Mouse (Mus musculus) cerebellum, adult 11-12 months (tissue): ENCODE results near the gene Hist1h3f.
A peak's percentile ranks its signal among the peaks of the same experiment; 100 is the strongest.
"Not testable (repeated sequence)": the region's sequence is repeated elsewhere in the genome, so short reads cannot be mapped to it uniquely, and the experiment has no call there.

ENCODE experiments used
- DNase-seq: peaks from one replicate; pipeline ENCODE4 v3.0.0; 2022

Hist1h3f gene

GRCm38 (mm10) chr13:23539821-23540220 is 4.0 kb upstream of the Hist1h3f start:
- not testable (repeated sequence) for DNase-seq

DNA sequence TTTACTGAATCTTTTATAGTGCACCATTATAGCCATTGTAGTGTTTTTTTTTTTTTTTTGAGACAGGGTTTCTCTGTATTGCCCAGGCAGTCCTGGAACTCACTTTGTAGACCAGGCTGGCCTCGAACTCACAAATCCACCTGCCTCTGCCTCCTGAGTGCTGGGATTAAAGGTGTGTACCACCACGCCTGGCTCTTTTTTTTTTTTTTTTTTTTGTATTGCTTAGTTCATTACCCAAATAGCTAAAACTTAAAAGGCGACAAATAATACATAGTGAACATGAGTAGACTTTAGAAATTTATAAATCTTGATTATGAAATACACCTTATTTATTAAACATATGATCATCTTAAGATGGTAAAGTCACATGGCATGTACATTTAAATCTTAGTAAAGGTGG is 2.4 kb upstream of the Hist1h3f start:
- DNase-seq, result no peak

DNA sequence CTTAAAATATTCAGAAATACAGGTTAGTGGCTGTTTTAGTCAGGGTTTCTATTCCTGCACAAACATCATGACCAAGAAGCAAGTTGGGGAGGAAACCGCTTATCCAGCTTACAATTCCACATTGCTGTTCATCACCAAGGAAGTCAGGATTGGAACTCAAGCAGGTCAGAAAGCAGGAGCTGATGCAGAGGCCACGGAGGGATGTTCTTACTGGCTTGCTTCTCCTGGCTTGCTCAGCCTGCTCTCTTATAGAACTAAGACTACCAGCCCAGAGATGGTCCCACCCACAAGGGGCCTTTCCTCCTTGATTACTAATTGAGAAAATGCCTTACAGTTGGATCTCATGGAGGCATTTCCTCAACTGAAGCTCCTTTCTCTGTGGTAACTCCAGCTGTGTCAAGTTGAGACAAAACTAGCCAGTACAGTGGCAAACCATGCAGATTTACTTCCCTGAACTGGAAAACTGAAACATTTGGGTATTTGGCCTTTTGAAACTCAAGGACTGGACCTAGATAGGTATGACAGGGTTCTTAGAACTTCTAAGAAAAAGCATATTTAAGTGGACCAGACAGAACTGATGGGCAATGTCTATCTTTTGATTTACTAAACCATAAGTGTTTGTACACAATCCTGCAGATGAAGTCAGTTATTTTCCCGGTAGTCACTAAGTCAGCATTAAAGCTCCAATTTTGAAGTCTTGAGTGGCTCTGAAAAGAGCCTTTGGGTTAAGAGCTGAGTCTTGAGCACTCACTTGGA is 1.4 kb upstream of the Hist1h3f start:
- DNase-seq, result not testable (repeated sequence)

DNA sequence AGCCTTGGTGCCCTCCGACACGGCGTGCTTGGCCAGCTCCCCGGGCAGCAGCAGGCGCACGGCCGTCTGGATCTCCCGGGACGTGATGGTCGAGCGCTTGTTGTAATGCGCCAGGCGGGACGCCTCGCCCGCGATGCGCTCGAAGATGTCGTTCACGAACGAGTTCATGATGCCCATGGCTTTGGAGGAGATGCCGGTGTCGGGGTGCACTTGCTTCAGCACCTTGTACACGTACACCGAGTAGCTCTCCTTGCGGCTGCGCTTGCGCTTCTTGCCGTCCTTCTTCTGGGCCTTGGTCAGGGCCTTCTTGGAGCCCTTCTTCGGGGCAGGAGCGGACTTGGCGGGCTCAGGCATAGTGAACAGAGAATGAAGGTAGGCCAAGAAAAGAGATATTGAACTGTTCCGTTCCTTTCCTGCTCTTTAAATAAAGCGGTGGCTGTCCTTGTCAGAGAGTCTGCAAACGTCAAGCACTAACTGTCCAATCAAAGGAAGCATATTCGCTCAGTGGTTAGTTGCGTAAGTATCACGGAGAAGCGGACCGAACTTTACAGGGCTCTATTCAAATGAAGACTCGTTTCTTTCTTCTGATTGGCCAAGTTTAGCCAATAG is 749 bp upstream of the Hist1h3f start, which contains the start of gene Hist1h2bh:
Hist1h2bh (minus strand) TSS at position 394 of the 609 bp plus-strand sequence.
- DNase-seq, result peak; percentile 51

- DNase-seq, result not testable (repeated sequence)
Observed at GRCm38 (mm10) chr13:23544787-23545120, 902 bp downstream of the Hist1h3f start.

DNA sequence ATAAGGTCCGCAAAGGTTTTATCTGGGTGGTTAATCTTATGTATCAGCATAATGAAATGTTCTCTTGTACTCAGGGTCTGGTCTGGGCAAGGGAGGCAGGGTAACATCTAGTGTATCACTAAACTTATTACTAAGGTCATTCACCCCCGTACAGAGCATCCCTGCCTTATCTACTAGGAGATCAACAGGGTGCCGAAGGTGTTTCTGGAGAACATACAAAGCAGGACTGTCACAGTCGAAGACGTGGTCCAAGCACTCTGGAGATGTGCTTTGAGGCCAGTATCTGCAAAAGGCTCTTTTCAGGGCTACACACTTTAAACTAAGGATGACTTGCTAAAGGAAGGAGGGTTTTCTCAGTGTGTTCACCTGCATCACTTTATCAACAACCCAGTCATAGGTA is 2.8 kb downstream of the Hist1h3f start:
- no peak for DNase-seq

DNA sequence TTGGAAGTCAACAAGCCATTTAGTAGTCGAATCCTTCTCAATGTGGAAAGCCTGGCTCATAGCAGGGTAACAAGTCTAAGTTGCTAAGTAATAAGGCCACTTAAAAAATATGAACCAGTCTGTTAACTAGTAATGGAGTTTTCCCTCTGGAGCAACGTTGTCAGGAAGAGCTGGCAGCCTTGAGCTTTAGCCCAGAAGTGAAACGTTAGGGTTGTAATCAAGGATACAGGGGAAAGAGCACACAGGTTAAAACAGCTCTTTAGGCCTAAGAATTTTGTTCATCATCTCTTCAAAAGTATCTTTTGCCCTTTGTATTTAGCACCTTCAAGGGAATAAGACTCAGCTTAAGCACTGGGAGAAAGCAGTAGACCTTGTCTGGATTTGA is 6.9 kb downstream of the Hist1h3f start:
- no peak for DNase-seq

GRCm38 (mm10) chr13:23551146-23551834 is 7.4 kb downstream of the Hist1h3f start, which contains the start of gene Hist1h4f:
Gene Hist1h4f (minus strand): TSS chr13:23551648.
- peak; percentile 93 for DNase-seq

DNA sequence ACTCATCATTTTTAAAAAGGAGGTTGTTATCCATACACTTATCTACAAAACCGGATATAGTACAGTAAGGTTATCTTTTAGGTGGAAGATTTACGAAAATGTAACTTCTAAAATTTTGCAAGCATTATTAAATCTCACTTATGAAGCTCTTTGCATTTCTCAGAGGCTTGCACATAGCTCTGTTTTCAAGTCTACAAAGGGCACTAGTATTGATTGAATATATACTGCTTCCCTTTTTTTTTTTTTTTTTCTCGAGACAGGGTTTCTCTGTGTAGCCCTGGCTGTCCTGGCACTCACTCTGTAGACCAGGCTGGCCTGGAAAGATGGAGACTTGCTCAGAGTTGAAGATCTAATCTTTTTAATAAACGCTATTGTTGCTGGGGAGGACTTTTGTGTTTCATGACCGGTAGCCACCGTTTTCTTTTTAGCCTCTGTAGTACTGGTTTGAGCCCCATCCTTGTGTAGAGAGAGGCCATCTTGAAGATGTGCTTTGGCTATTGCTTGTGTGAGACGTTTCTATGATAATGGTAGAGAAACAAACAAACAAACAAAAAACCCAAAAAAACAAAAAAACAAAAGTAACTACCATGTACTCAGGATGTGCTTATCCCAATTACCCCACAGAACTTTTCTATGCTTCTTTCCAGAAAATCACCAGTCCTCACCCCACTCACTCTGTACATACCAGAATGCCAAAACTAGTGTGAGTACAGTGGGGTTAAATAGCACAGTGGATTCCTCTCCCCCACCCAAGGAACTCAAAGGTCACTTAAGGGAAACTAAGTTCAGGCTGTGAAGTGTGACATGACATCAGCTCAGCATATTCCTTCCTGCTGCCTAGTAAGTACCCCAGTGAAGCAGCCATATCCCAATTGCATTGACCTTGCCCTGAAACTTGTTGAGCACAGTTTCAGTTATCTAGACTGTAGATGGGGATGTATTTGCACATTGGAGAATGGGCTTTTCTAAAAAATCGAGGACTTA is 8.4 kb downstream of the Hist1h3f start:
- no peak for DNase-seq

GRCm38 (mm10) chr13:23552962-23553361 is 9.1 kb downstream of the Hist1h3f start, which contains the start of gene Hist1h1d:
Gene Hist1h1d (plus strand): TSS chr13:23553262.
- DNase-seq, result no peak

- no peak for DNase-seq
Observed at GRCm38 (mm10) chr13:23554393-23554792, 10.5 kb downstream of the Hist1h3f start.

DNA sequence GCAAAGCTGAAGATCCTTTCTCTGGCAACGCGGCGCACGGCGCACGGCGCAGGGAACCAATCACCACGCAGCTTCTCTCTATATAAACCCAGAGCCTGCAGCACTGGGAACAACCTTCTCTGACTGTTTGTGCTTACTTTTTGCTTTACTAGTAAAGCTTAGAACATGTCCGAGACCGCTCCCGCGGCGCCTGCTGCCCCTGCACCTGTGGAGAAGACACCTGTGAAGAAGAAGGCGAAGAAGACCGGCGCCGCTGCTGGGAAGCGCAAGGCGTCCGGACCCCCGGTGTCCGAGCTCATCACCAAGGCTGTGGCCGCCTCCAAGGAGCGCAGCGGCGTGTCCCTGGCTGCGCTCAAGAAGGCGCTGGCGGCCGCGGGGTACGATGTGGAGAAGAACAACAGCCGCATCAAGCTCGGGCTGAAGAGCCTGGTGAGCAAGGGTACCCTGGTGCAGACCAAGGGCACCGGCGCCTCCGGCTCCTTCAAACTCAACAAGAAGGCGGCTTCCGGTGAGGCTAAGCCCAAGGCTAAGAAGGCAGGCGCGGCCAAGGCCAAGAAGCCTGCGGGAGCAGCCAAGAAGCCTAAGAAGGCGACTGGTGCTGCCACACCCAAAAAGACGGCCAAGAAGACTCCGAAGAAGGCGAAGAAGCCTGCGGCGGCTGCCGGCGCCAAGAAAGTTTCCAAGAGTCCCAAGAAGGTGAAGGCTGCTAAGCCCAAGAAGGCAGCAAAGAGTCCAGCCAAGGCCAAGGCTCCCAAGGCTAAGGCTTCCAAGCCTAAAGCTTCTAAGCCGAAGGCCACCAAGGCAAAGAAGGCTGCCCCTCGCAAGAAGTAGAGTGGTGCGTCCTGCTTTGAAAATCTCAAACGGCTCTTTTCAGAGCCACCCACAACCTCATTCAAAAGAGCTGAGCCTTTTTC is 11.3 kb downstream of the Hist1h3f start:
- peak; percentile 77 for DNase-seq

DNA sequence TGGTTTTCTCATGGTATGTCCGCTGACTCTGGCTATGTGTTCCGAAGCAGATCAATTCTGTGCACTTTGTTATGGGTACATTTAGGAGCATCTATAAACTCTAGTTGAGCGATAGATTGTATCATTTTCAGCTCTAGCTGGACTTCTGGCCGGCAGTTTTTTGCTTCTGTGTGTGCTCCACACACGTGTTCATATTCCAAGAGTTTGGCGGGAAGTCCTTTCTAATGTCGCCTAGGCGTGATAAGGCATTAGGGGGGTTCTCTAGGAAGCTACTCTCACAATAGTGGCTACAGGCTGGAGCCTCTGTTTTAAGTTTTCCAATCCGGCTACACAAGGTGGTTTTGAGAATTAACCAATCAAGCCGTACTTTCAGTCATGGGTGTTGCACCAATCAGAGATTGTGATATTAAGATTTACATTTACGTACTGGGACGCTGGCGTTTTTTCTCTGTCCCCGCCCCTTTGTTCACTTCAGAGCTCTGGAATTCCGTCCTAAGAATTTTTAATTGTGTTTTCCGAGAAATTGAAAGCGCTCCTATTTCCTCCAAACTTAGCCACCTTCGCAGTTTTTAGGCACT is 12.1 kb downstream of the Hist1h3f start:
- DNase-seq, result peak; percentile 68

GRCm38 (mm10) chr13:23556906-23557305 is 13.1 kb downstream of the Hist1h3f start:
- DNase-seq, result no peak

DNA sequence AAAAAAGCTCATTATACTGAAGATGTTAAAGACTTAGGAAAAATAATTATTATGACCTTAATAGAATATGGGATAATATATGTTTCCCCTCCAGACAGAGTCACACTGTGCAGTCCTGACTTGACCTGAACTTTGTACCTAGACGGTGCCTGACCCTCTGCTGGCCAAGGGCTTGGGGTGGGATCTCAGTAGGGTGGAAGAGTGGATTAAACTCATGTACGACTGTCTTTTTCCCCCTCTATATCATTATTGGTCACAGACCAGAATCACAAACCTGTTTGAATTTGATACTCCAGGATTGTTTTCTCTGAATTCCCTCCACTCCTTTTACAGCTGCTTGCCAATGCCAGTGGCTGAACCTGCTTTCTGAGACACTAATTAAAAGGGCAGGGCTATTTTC is 16.8 kb downstream of the Hist1h3f start:
- DNase-seq, result not testable (repeated sequence)

- not testable (repeated sequence) for DNase-seq
Observed at GRCm38 (mm10) chr13:23561531-23561882, 17.7 kb downstream of the Hist1h3f start.

- peak; percentile 93 for DNase-seq
Observed at GRCm38 (mm10) chr13:23561883-23562659, 18.2 kb downstream of the Hist1h3f start, which contains the start of gene Hist1h3e. Gene Hist1h3e (minus strand): TSS chr13:23562369.

GRCm38 (mm10) chr13:23562699-23563462 is 19.0 kb downstream of the Hist1h3f start:
- no peak for DNase-seq

DNA sequence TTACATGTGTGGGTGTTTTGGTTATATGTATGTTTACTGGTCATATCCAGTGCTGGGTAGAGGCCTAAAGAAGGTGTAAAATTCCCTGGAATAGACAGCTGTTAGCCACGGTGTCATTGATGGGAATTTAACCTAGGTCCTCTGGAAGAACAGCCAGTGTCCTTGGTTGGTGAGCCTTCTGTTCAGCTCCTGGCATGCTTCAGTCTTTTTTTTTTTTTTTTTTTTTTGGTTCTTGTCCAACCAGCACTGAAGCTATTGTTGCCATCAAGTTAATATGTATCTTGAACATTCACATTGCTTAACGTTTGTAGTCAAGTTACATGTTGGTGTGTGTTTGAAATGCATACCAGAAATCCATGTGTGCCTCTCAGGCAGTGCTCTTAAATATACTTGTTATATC is 20.6 kb downstream of the Hist1h3f start:
- no peak for DNase-seq
